Comparison of ENCODE assay signal across 12 mouse cellular contexts in the genomic region with DNA sequence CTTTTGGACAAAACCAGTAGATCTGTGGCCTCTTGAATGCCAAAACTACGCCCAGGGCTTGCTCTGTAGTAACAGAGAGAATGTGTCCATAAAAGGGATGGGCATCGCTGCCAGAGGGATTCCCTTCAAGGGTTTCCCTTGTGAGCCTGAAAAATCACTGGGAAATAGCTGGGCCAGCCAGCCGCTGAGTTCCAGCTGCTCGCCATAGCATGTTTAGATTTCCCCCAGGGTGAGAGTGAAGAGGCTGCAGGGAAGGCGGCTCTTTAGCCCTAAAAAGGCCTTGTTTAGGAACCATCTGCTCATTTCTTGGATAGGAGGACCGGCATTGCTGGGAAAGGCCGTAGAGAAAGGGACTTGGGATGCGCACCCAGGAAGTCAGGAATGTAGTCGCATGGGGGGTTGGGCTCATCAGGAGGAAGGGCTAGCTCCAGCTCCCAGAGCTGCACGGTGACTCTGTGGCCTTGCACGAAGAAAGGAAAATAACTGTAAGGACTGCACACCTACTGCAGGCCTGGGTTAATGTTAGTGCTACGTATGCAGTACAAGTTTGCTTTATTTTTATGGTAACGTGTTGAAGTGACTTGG. TPM values are rescaled to one million over a fixed set of nuclear protein-coding genes. Genes with fewer than 3 reads are reported as not detected.
A peak's percentile ranks its signal among the peaks of the same experiment; 100 is the strongest.
DNase-seq lines count a peak whose midpoint lies in the region; ATAC-seq and TF ChIP-seq lines count a peak whose summit lies in the region.
"Had no signal": no experiment of that assay in that cellular context is flagged by ENCODE, and none has a peak within 500 bp of the region (broad histone marks: within the 10 kb centered on the region; RNA-seq: fewer than 3 reads in every experiment).

No protein-coding gene starts in this region.

- TF ChIP-seq EP300 in heart, adult 2 months (IDR thresholded peaks at IDR 0.05; ENCODE audit: insufficient read depth, low read depth, low read length): no peak

- 0 out of 2 replicates have a peak, but pooled peaks cover 2% of the 10 kb centered on the region for H3K9me3 ChIP-seq in lung, embryonic 14.5 days (ENCODE audit: low read depth, low read length)
- peaks cover 7% of the 10 kb centered on the region; the same call in 1 of the 2 replicates for H3K9me3 ChIP-seq in embryonic facial prominence, embryonic 14.5 days (ENCODE audit: control insufficient read depth, low read length)
- 0 out of 2 replicates have a peak, but pooled peaks cover 4% of the 10 kb centered on the region for H3K9me3 ChIP-seq in neural tube, embryonic 15.5 days (replicated peaks)
- H3K9me3 ChIP-seq: heart, embryonic 12.5 days; hindbrain, embryonic 15.5 days; limb, embryonic 12.5 days had no signal

- TF ChIP-seq CTCF in lung, embryonic 14.5 days (IDR thresholded peaks at IDR 0.05; ENCODE audit: low read depth): no peak
- no peak for TF ChIP-seq CTCF in heart, adult 2 months (IDR thresholded peaks at IDR 0.05)

- intact Hi-C loops in heart, adult 2 months (cut with DNase I): loop anchor here (5.0 kb wide), 3 partner anchors 36 to 139 kb away; a partner anchor contains a TSS

- peak overlapping the region; percentile 79 for H3K27ac ChIP-seq in lung, embryonic 14.5 days (ENCODE audit: low read depth)
- H3K27ac ChIP-seq in embryonic facial prominence, embryonic 14.5 days (replicated peaks; ENCODE audit: low read depth, low read length): no peak overlapping the region
- 0 out of 2 replicates have a peak overlapping the region, but pooled peaks have one; percentile 24 for H3K27ac ChIP-seq in neural tube, embryonic 15.5 days (replicated peaks)
- H3K27ac ChIP-seq in heart, adult 2 months: no peak overlapping the region
- H3K27ac ChIP-seq: hindbrain, embryonic 15.5 days; kidney, postnatal 0 days; limb, embryonic 12.5 days had no signal

- H3K27me3 ChIP-seq in lung, embryonic 14.5 days (ENCODE audit: insufficient read depth, low read length): no peaks in the 10 kb centered on the region
- no peaks in the 10 kb centered on the region for H3K27me3 ChIP-seq in embryonic facial prominence, embryonic 14.5 days (replicated peaks; ENCODE audit: control insufficient read depth, insufficient read depth, low read length)
- no peaks in the 10 kb centered on the region for H3K27me3 ChIP-seq in neural tube, embryonic 15.5 days (replicated peaks)
- H3K27me3 ChIP-seq in heart, adult 2 months (ENCODE audit: control insufficient read depth, insufficient read depth, low read length): no peaks in the 10 kb centered on the region; the same call in 1 of the 2 replicates
- H3K27me3 ChIP-seq: CH12.LX; heart, embryonic 12.5 days; hindbrain, embryonic 15.5 days; limb, embryonic 12.5 days had no signal

- no peak overlapping the region for H3K4me3 ChIP-seq in lung, embryonic 14.5 days (ENCODE audit: low read depth, low read length)
- H3K4me3 ChIP-seq in embryonic facial prominence, embryonic 14.5 days (ENCODE audit: low read depth, low read length): no peak overlapping the region
- H3K4me3 ChIP-seq in neural tube, embryonic 15.5 days (replicated peaks): no peak overlapping the region
- H3K4me3 ChIP-seq in heart, adult 2 months: no peak overlapping the region
- H3K4me3 ChIP-seq: heart, embryonic 12.5 days; hindbrain, embryonic 15.5 days; limb, embryonic 12.5 days had no signal

- WGBS in lung, embryonic 14.5 days: 38% methylated on average over 13 of the region's 13 CpGs
- WGBS in embryonic facial prominence, embryonic 14.5 days: 50% methylated on average over 13 of the region's 13 CpGs
- 38% methylated on average over 13 of the region's 13 CpGs for WGBS in neural tube, embryonic 15.5 days
- WGBS in heart, adult 2 months: 60% methylated on average over 13 of the region's 13 CpGs

- no peak overlapping the region for H3K9ac ChIP-seq in lung, embryonic 14.5 days
- H3K9ac ChIP-seq in embryonic facial prominence, embryonic 14.5 days (ENCODE audit: low read depth, low read length): no peak overlapping the region
- no peak overlapping the region for H3K9ac ChIP-seq in neural tube, embryonic 15.5 days (replicated peaks)
- no peak overlapping the region for H3K9ac ChIP-seq in heart, adult 2 months (ENCODE audit: low read depth, low read length)
- H3K9ac ChIP-seq: heart, embryonic 12.5 days; hindbrain, embryonic 15.5 days; limb, embryonic 12.5 days had no signal

- H3K36me3 ChIP-seq in lung, embryonic 14.5 days (ENCODE audit: insufficient read depth): no peaks in the 10 kb centered on the region
- H3K36me3 ChIP-seq in embryonic facial prominence, embryonic 14.5 days (ENCODE audit: control insufficient read depth, insufficient read depth, low read length): no peaks in the 10 kb centered on the region
- no peaks in the 10 kb centered on the region for H3K36me3 ChIP-seq in neural tube, embryonic 15.5 days
- no peaks in the 10 kb centered on the region for H3K36me3 ChIP-seq in heart, adult 2 months (ENCODE audit: control insufficient read depth, insufficient read depth, low read length)
- H3K36me3 ChIP-seq: heart, embryonic 12.5 days; hindbrain, embryonic 15.5 days; limb, embryonic 12.5 days had no signal

- TF ChIP-seq POLR2A in heart, adult 2 months (IDR thresholded peaks at IDR 0.05; ENCODE audit: insufficient read depth, low read depth, low read length): no peak

- peaks cover 30% of the 10 kb centered on the region for H3K4me1 ChIP-seq in lung, embryonic 14.5 days (ENCODE audit: insufficient read depth)
- H3K4me1 ChIP-seq in embryonic facial prominence, embryonic 14.5 days (ENCODE audit: control insufficient read depth, insufficient read depth, low read length): peaks cover 18% of the 10 kb centered on the region
- peaks cover 17% of the 10 kb centered on the region for H3K4me1 ChIP-seq in neural tube, embryonic 15.5 days
- H3K4me1 ChIP-seq in heart, adult 2 months (ENCODE audit: control insufficient read depth, insufficient read depth, low read length): no peaks in the 10 kb centered on the region

- no peaks in the 10 kb centered on the region for H3K79me2 ChIP-seq in heart, adult 2 months (replicated peaks; ENCODE audit: control insufficient read depth, insufficient read depth, low read length)

- DNase-seq in lung, embryonic 14.5 days: peak; percentile 86
- DNase-seq in lung, postnatal 25 days (ENCODE audit: low spot score): no peak
- DNase-seq in ZHBTc4 (ENCODE audit: low read depth, low spot score): peak; percentile 61
- peak; percentile 25 for DNase-seq in embryonic facial prominence, embryonic 14.5 days (ENCODE audit: low spot score)
- DNase-seq in heart, adult 2 months: no peak
- no peak for DNase-seq in layer of hippocampus, postnatal 10 days (ENCODE audit: low spot score in 2 of 2)

- ATAC-seq in lung, embryonic 14.5 days (ENCODE audit: insufficient read depth): peak; percentile 62
- no peak for ATAC-seq in embryonic facial prominence, embryonic 14.5 days (ENCODE audit: low read depth)
- ATAC-seq in neural tube, embryonic 15.5 days (ENCODE audit: low FRiP score): no peak

- peak overlapping the region; percentile 4; the same call in 1 of the 2 replicates for H3K4me2 ChIP-seq in lung, embryonic 14.5 days
- no peak overlapping the region for H3K4me2 ChIP-seq in embryonic facial prominence, embryonic 14.5 days (ENCODE audit: low read depth, low read length)
- H3K4me2 ChIP-seq in neural tube, embryonic 15.5 days: no peak overlapping the region
- H3K4me2 ChIP-seq: heart, embryonic 12.5 days; hindbrain, embryonic 15.5 days; limb, embryonic 12.5 days had no signal

RNA-seq across cellular contexts. Expression of a gene that starts 49.8 kb away (rescaled TPM):
- polyA plus RNA-seq in lung, embryonic 14.5 days (2014; fragmentation: Nextera tagmentation; extraction: Ambion mirVana): 283 and 297 TPM in 2 replicates
- polyA plus RNA-seq in embryonic facial prominence, embryonic 14.5 days (2014; fragmentation: Nextera tagmentation; extraction: Ambion mirVana): 227 and 238 TPM in 2 replicates
- polyA plus RNA-seq in neural tube, embryonic 15.5 days (2015; fragmentation: Nextera tagmentation; extraction: Ambion mirVana): 59.2 and 102 TPM in 2 replicates
- 10 to 100 TPM; 47.6 to 62.8 TPM for total RNA-seq in heart, adult 2 months (2021)
- polyA plus RNA-seq in heart, adult 2 months (2012; rRNA removed): 14.1 and 28.2 TPM in 2 replicates
- 10 to 100 TPM; 37.5 to 38.7 TPM for total RNA-seq in layer of hippocampus, postnatal 10 days (2021)

Comparison
In these comparisons a context has a peak if more than half of its experiments do, and no peak if none do; other contexts are left out.
1. DNase-seq: peak in lung, embryonic 14.5 days (single experiment), ZHBTc4 (single experiment) and embryonic facial prominence, embryonic 14.5 days (single experiment); none in lung, postnatal 25 days (single experiment), heart, adult 2 months (0 of 2) and layer of hippocampus, postnatal 10 days (0 of 2).
2. H3K27ac ChIP-seq: peak in lung, embryonic 14.5 days (single experiment) and neural tube, embryonic 15.5 days (single experiment); none in embryonic facial prominence, embryonic 14.5 days (single experiment) and heart, adult 2 months (single experiment).